Mouse (Mus musculus): ENCODE data around the gene Sigirr. TPM values are rescaled to one million over a fixed set of nuclear protein-coding genes. Genes with fewer than 3 reads are reported as not detected.

The Sigirr gene
- 1 to 10 TPM; 2.1 to 2.5 TPM for total RNA-seq (2021)
- long read RNA-seq, experiment 1, partial matches to known transcripts = 0 of 2 reads
- long read RNA-seq, experiment 1, other reads (novel, unspliced or antisense) = 2 of 2 reads
- long read RNA-seq, experiment 2, partial matches to known transcripts = 0 of 1 reads
- long read RNA-seq, experiment 2, other reads (novel, unspliced or antisense) = 1 of 1 reads

- TF ChIP-seq CTCF (conservative IDR thresholded peaks at IDR 0.05) = no peak
- Histone ChIP-seq H3K4me3 (peak within 1 kb of the TSS; percentile 60), H3K27ac (peak within 1 kb of the TSS; percentile 61; the same call in 1 of the 2 replicates)
- peak in 1 of 2 experiments; percentile 32 for DNase-seq (ENCODE audit: low spot score in 2 of 2)
Observed at GRCm38 (mm10) chr7:141099911-141100691, at the start of gene Sigirr. Sigirr (minus strand) TSS chr7:141100572.

- H3K4me3 ChIP-seq = no peak overlapping the region
- H3K27ac ChIP-seq = no peak overlapping the region
- no peak for TF ChIP-seq CTCF (conservative IDR thresholded peaks at IDR 0.05)
- DNase-seq (ENCODE audit: low spot score in 2 of 2) = no peak
Observed at GRCm38 (mm10) chr7:141148639-141149038, 48.3 kb upstream of the Sigirr start.

- Histone ChIP-seq H3K4me3 (no peak overlapping the region), H3K27ac (0 out of 2 replicates have a peak overlapping the region, but pooled peaks have one; percentile 7)
- DNase-seq (ENCODE audit: low spot score in 2 of 2) = no peak
- no peak for TF ChIP-seq CTCF (conservative IDR thresholded peaks at IDR 0.05)
Observed at GRCm38 (mm10) chr7:141147044-141147443, 46.7 kb upstream of the Sigirr start.

GRCm38 (mm10) chr7:141146043-141146595, 45.7 kb upstream of the Sigirr start:
- no peak for TF ChIP-seq CTCF (conservative IDR thresholded peaks at IDR 0.05)
- H3K27ac ChIP-seq = peak overlapping the region; percentile 57; the same call in 1 of the 2 replicates
- no peak overlapping the region for H3K4me3 ChIP-seq
- DNase-seq (ENCODE audit: low spot score in 2 of 2) = no peak

GRCm38 (mm10) chr7:141145403-141145802, 45.0 kb upstream of the Sigirr start:
- H3K27ac ChIP-seq = peak overlapping the region; percentile 57; the same call in 1 of the 2 replicates
- no peak for TF ChIP-seq CTCF (conservative IDR thresholded peaks at IDR 0.05)

GRCm38 (mm10) chr7:141144650-141145049, 44.3 kb upstream of the Sigirr start:
- TF ChIP-seq CTCF (conservative IDR thresholded peaks at IDR 0.05) = no peak
- H3K27ac ChIP-seq = no peak overlapping the region
- no peak overlapping the region for H3K4me3 ChIP-seq
- DNase-seq (ENCODE audit: low spot score in 2 of 2) = no peak

More at GRCm38 (mm10) chr7:141145403-141145802, 45.0 kb upstream of the Sigirr start:
- no peak for DNase-seq (ENCODE audit: low spot score in 2 of 2)
- no peak overlapping the region for H3K4me3 ChIP-seq

GRCm38 (mm10) chr7:141143861-141144260, 43.5 kb upstream of the Sigirr start:
- DNase-seq (ENCODE audit: low spot score in 2 of 2) = no peak
- TF ChIP-seq CTCF (conservative IDR thresholded peaks at IDR 0.05) = no peak
- Histone ChIP-seq H3K27ac (no peak overlapping the region), H3K4me3 (no peak overlapping the region)

- TF ChIP-seq CTCF (conservative IDR thresholded peaks at IDR 0.05) = peak; percentile 74
- no peak overlapping the region for H3K4me3 ChIP-seq
- no peak for DNase-seq (ENCODE audit: low spot score in 2 of 2)
- peak overlapping the region; percentile 9; the same call in 1 of the 2 replicates for H3K27ac ChIP-seq
Observed at GRCm38 (mm10) chr7:141143112-141143511, 42.7 kb upstream of the Sigirr start.

- no peak for TF ChIP-seq CTCF (conservative IDR thresholded peaks at IDR 0.05)
- no peak overlapping the region for H3K27ac ChIP-seq
- no peak overlapping the region for H3K4me3 ChIP-seq
- no peak for DNase-seq (ENCODE audit: low spot score in 2 of 2)
Observed at GRCm38 (mm10) chr7:141141326-141141725, 41.0 kb upstream of the Sigirr start.

GRCm38 (mm10) chr7:141131904-141132755, 31.8 kb upstream of the Sigirr start:
- peak overlapping the region; percentile 91; the same call in 1 of the 2 replicates for H3K27ac ChIP-seq
- no peak for DNase-seq (ENCODE audit: low spot score in 2 of 2)
- TF ChIP-seq CTCF (conservative IDR thresholded peaks at IDR 0.05) = no peak
- peak overlapping the region; percentile 99 for H3K4me3 ChIP-seq

GRCm38 (mm10) chr7:141131024-141131820, 30.9 kb upstream of the Sigirr start:
- peak overlapping the region; percentile 91 for H3K27ac ChIP-seq
- TF ChIP-seq CTCF (conservative IDR thresholded peaks at IDR 0.05) = no peak
- peak overlapping the region; percentile 99 for H3K4me3 ChIP-seq
- DNase-seq (ENCODE audit: low spot score in 2 of 2) = peak; percentile 90 to 92

- peak overlapping the region; percentile 82 for H3K27ac ChIP-seq
- TF ChIP-seq CTCF (conservative IDR thresholded peaks at IDR 0.05) = no peak
- H3K4me3 ChIP-seq = peak overlapping the region; percentile 72
- no peak for DNase-seq (ENCODE audit: low spot score in 2 of 2)
Observed at GRCm38 (mm10) chr7:141123517-141123856, 23.1 kb upstream of the Sigirr start.
